Mouse (Mus musculus) adrenal gland, adult 2 months (tissue): ENCODE data around the gene Gpr162. TPM values are rescaled to one million over a fixed set of nuclear protein-coding genes. Genes with fewer than 3 reads are reported as not detected.

Experiments
- DNase-seq: peaks from one replicate; pipeline ENCODE4 v3.0.0; 2021
- polyA plus RNA-seq: library from polyadenylated mRNA; depleted of rRNA; stranded (reverse); fragments of >200 nt; gene quantifications from 2 replicates; pipeline ENCODE4 v1.2.3, GENCODE M21; 2012
- total RNA-seq, 2 experiments: library from RNA; stranded (reverse); gene quantifications; 2 replicates each; pipeline ENCODE4 v1.2.3; 2021

The Gpr162 gene
- total and polyA plus RNA-seq, 3 experiments: 1.1 to 2.5 (median 1.9) TPM

DNA sequence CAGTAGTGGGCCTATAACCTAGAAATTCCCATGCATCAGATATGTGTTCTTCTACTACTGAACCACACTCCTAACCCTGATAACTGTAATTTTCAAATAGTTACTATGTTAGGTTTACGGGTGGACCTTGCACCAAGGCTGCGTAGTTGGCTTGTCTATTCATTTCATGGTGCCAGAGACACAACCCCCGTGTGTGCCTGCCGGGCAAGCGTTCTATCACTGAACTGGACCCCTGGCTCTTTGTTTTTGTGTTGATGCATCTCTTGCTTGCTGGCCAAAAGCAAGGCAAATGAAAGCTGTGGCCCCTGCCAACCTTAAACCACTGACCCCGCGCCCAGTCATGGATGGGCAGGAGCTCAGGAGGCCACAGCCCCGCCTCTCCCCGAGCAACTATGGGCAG, 18.0 kb upstream of the Gpr162 start:
- DNase-seq: no peak

DNA sequence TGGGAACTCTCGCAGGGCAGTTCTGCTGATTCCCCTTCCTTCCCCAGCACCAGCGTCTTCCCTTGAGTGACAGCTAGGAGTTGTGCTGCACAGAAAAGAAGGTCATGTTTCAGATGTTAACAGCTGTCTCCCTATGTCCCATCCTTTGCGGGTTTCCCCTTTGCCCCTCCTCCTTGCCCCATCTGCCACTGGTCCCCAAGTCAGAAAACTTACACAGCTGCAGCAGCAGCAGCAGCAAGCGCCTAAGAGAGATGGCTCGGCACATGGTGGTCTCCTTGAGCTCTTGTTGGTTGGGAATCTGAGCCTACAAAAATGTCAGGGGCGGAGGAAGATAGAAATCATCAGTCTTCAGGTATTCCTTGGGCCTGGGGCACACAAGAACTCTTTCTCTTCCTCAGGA, 15.6 kb upstream of the Gpr162 start:
- no peak for DNase-seq

DNA sequence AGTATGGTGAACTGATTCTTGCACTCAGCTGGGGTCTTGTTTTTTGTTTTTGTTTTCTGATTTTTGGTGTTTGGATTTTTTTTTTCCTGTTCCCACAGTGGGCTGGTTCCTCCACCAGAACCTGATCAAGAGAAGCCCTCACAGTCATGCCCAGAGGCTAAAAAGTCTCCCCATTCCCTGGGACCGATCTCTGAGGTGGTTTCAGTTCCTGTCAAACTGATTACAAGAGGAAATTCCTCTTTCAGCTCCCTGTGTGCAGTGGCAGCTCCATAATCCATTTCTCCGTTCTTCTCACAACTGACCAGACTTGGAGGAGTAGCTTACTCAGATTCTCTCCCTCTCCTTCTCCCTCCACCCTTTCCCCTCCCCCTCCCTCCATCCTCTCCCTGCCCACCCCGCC, 10.6 kb upstream of the Gpr162 start:
- DNase-seq: no peak

DNA sequence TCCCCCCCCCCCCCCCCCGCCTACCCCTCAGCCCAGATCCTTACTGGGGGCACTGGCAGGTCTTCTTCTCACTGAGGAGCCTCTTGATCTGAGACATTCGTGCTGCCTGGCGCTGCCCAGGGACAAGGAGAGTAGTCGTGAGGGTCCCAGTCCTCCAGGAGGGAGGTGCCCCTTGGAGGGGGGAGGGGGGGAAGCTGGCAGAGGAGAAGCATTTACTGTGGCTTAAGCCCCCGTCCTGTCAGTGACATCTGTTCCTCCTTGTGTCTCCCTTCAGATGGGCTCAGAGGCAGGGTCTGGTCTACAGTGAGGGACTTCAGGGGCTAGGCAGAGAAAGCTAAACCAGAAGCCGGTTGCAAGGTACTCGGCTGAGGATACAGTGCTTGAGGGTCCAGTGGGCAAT, 2.8 kb upstream of the Gpr162 start:
- DNase-seq: no peak

DNA sequence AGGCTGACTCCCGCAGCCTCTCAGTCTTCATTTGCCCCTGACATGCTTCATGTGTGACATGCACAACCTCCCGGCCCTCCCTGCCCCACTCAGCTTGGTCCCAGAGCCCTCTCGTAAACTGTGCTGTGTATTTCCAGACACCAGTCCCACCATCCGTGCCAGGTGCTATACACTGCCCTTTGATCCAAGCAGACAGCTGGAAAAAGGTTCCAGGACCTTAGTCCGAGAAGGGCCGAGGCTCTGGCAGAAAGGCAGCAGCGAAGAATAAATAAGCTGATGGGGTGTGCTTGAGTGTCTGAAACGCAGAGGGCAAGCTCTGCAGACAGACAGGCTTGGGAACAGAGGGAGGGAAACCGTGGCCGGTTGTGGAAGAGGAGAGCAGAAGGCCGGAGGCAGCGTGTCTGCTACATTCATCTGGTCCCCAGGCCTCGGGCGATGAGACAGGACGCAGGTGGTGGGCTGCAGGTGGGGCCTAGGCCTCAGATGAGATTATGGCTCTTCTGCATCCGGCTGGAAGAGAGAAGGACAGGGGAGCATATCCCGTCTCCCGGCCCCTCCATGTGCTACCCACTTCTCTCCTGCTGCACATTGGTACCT, 2.1 kb upstream of the Gpr162 start:
- no peak for DNase-seq

DNA sequence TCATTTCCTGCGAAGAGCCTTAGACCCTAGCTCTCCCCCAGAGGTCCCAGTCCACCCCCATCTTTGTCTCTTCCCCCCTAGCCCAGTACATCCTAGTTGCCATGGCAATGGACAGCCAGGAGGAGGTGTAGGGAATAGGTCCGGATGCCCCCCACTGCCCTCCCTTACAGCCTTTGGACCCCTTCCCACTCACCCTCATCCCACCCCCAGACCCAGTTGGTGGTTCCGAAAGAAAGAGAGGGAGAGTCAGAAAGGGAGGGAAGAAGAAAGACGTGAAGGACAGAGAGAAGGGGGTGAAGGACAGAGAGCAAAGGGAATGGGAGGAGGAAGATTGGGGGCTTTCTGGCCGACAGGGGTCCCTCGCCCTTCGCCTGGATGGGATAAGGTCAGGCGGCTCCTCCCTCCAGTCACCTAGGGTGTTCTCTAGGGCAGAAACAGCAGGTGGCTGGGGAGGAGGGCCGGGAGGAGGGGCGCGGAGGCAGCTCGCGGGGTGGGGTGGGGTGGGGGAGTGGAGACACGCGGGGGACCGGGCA, 592 bp downstream of the Gpr162 start:
- DNase-seq: no peak

DNA sequence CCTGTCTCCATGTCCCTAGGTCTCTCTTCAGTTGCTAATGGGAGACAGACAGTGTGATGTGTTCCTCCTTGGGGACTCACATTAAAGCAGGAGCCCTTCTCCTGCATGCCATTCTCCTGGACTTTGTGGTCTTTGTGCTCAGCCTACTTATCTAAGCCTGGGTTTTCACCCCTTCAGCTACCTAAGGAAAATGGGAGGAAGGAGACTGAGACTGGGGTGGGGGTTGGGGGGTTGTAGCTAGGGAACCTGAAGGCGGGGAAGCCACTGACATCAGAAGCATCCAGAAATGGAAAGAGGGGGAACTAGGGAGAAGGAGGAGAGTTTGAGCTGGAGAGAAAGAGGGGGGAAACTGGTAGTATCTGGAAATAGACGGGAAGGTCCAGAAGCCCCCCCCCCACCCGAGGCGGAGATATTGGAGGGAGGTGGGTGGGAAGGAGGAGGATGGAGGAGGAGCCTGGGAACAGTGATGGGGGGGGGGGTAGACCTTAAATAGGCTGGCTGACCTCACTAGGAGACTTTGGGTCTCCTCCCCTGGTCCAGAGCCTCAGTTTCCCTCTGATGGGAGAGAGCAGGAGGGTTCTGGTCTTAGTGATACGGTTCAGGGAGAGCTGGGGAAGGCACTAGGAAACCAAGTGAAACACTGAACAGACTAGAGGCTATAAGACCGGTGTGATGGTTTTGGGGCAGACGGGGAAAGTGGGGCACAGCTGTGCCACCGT, 1.2 kb downstream of the Gpr162 start:
- no peak for DNase-seq

DNA sequence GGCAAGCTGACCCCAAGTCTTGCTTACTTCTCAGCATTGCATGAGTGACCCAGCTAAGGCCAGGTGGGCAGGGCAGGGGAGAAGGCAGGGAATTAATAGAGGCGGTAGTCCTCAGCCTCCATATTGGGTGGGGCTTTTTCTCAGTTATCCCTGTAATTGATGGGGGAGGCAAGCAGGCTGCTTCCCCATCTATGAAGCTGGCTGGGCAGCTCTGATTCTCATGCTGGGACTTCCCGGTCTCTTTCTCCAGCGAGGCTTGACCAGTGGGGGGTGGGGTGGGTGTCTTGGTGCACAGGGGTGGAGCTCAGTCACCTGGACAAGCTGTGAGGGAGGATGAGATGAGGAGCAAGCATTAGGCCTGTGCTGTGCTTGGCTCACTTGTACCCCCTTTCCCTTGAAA, 2.0 kb downstream of the Gpr162 start:
- DNase-seq: no peak

DNA sequence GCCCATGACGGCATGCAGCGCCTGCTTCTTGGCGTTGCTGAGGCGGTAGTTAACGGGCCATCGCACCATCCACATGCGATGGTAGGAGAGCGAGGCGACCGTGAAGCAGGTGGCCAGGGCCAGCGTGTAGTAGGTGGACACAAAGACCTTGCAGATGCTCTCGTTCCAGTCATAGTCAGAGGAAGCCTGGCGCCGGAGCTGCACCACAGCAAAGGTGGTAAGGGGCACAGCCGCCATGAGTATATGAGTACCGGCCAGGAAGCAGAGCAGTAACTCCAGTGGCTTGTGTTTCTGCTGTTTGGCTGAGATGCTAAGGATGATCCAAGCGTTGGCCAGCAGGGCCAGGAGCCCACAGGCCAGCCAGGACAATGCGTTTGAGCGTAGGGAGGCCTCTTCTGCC, 2.5 kb downstream of the Gpr162 start:
- DNase-seq: no peak

DNA sequence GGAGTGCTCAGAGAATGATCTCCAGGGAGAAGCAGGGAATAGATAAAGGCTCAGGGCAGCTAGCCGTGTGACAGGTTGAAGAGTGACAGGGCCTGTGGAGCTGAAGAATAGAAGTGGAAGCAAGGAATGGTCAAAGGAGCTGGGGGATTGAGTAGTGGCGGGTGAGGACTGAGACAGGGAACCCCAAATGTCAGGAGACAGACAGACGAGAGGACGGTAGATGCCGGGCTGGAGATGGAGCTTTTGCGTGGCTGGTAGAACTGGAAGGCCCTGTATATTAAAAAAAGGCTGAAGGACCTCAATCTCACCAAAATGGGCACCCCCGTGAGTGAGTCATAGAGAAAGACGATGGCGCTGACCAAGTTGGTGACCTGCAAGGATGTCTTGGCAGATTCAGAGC, 3.3 kb downstream of the Gpr162 start:
- no peak for DNase-seq

DNA sequence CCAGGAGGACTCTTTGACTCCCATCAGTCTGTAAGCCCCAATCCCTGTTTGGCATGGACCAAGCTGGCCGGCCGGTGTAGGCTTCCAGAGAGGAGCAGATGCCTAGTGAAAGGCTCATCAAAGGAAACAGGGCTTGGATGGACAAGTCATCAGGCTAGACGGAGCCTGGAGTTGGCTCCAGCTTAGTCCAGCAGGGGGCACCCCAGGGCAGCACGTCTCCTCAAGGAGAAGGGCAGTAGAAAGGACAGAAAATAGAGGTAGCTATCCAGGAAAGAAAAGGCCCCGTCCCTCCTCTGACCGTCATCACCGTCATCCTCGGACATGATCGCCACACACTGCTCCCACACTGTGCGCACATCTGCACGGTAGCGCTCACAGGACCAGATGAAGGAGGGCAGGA, 4.1 kb downstream of the Gpr162 start:
- peak; percentile 90 for DNase-seq

DNA sequence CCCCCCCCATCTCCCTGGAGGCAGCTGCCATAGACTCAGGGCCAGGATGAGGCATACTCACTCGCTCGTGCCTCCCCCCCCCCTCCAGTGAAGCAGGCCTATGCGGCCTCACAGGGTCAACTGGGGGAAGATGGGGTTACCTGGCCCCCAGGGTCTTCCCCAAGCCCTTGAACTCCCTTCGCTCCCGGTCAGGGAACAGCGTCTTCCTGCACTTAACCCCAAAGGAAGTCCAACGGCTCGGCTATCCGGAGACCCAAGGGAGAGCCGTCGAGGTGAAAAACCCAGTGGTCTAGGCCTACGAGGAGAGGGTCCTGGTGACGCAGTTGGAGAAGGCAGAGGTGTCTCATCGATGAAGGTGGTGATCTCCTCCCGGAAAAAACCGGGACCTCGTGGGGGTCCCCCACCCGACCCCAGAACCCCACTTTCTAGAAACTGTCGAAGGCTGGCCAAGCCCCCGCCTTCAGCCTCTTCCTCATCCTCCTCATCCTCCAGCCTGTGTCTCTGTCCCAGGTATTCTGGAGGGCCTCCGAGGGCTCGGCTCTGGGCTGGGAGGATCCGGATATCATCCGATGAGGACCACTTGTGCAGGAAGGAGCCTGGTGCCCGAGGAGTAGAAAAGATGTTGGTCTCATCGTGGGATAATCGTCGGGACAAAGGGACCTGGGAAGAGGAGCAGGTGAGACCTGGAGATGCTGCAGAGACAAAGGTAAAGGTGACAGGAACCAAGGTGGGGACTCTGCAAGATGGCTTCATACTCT, 5.0 kb downstream of the Gpr162 start:
- DNase-seq: no peak

DNA sequence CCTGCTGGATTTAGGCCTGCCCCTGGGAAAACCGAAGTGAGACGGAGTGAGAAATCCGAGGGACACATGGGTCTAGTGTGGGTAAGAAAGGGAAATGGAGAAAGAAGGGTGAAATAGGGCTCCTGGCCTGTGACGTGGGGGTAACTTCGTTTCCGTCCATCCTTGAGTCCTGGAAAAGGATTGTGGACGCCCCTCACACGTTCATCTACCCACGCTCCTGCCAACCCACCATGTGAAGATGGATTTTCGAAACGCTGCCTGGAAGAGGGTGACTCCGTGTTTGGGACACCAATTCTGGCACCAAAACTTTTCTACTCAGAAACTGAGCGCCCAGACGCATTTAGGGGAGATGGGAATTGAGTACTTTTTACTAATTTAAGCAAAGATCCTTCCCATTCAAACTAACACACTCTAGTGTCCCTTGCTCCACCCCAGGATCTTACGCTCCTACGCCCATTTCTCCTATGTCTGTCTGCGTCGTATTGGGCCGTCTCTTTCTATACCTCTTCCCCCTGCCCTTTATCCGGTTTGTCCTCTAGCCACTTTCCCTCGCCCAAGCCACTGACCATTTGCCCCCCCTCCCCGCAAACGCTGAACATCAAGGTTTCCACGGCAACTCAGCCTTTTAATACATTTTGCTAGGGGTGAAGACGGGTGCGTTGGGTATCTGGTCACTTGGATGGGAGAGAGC, 5.8 kb downstream of the Gpr162 start:
- no peak for DNase-seq

DNA sequence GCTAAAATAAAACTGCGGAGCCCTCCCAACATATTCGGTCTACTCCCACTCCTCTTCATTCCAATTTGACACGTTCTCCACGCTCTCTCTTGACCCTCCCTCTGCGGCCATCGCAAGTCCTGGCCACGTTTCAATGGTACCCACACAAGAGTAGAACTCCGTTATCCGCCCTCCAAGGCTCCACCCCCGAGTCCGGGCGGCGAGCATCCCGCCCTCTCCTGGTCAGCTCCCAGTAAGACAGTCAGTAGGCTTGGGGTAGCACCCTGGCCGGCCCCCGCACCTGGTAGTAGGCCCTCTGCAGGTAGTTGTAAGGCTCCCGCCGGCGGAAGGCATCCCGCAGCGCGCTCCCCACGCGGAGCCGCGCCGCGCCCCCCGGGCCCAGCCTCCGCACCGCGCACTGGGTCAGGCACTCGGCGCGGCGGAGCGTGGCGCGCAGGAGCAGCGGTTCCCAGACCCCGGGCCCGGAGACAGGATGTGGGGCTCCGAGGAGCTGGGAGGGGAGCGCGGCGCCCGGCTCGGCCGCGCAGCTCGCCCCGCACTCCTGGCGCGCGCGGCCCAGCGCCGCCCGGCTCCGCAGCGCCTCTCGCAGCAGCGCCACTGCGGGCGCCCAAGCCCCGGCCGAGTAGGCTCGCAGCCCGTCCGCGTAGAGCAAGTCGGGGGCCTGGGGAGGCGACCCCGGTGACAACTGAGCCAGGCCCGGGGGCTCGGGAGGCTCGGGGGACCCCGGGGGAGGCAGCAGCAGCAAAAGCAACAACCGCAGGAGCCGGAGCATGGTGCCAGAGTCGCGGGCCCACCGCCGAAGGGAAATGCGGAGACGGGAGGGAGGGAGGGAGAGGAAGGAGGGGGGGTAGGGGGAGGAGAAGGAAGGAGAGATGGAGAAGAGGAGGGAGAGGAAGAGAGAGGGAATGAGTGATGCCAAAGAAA, 6.6 kb downstream of the Gpr162 start, which contains the start of gene P3h3:
TSS of gene P3h3 (minus strand) at position 837 of the 924 bp plus-strand sequence.
- DNase-seq: peak; percentile 86

DNA sequence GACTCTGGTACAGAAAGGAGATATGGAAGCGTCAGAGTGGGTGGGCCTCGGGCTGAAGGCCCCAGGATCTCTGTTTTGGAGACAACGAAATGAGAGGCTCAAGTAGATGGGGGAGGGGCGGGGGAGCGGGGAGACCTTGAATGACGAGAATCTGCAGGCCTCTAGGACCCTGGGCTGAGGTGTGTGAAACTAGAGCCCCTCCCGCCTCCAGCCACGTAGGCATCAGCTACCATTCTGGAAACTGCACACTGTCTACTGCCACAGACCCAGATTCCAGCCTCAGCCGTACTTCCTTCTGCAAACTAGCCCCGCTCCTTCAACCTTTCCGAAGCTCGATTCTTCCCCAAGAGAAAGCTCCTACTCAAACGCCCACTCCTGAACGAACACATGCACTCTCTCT, 7.5 kb downstream of the Gpr162 start:
- no peak for DNase-seq

DNA sequence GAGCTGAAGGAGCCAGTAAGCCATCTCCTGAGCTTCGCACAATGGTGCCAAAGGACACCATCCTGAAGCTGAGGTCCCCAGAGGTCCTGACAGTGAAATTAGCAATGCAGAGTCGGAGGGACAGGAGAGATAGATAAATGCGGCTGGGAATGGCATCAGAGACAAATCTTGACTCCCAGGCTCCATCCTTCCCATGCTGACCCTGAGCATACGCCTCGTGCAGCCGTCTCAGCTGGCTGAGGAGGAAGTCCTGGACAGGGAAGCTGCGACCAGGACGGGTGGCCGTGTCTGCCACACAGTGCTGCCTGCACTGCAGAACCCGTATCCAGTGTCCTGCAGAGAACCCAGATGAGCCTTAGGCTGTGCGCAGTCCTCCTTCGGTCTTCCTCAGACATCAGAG, 9.1 kb downstream of the Gpr162 start:
- DNase-seq: no peak

DNA sequence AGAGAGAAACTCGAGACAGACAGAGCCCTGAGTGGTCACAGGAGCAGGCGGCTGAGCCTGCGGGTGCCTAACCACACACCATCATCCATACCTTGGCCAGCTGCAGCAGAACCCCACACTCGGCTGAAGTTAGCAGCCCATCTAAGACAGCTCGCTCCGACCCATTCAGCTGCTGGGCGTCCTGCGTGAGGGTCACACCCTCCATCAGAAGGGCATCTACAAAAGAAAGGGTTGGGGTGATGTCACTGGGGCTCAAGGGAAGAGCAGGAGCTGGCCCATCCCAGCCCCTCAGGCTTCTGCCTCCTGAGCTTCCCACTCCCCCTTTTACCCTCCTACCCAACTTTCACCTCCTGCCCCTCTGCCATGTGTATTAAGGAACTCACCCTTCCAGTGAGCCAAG, 13.2 kb downstream of the Gpr162 start:
- no peak for DNase-seq

DNA sequence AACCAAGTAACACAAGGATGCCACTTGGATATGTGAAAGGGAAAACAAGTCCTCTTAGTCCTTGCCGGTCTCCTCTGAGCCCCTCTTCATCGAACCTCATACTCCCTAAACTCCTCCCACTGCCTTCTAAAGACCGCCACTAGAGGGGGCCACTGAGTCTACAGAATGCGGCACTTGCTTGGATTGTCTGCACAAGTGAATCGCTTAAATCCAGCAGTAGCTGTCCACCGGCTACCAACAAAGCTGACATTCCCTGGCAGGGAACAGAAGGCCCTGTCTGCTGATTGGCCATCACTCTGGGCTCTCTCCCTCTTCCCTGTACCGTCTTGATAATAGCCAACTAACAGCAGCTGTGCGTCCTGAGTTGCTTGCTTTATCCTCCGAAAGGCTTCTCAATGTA, 16.5 kb downstream of the Gpr162 start:
- DNase-seq: peak; percentile 88

DNA sequence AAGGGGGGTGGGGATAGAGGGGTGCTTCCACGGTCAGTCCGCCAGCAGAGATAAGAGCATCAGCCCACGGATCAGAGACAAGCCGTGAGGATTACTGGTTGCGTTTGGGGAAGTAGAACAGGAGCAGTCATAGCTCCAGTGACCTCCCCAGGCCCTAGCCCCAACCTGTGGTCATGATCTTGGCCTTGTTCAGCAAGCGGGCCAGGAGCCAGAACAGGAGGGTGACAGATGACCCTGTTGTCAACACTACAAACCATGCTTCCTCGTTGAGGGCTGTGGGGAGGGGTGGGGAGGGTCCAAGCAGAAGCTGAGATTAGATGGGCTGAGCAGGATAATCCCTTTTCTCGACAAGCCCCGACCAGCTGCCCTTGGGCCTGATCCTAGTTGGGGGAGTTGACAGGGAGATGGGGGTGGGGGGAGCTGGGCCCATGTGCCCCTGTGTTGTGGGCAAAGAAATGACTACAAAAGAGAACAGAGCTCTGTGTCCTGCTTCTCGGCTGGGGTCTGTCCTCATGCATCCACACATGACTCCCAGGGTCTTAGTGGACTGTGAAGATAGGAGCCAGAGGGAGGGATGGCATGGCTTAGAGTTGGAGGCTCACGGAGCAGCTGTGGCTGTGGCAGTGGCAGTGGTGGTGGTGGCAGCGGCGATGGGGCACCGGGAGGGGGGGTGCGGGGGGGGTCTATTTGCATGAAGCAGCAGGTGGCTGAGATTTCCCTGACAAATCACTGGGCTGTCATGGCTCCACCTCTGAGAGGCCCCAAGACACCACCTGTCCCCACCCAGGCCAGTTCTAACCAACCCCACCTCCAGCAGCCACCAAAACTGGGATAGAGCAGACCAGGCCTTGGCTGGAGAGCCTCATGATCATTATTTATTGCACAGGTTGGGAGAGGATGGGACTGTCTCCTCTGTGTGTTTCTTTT, 23.3 kb downstream of the Gpr162 start, which contains the start of gene Gnb3:
TSS of gene Gnb3 (minus strand) at position 35 of the 927 bp plus-strand sequence.
- peak; percentile 36 for DNase-seq

DNA sequence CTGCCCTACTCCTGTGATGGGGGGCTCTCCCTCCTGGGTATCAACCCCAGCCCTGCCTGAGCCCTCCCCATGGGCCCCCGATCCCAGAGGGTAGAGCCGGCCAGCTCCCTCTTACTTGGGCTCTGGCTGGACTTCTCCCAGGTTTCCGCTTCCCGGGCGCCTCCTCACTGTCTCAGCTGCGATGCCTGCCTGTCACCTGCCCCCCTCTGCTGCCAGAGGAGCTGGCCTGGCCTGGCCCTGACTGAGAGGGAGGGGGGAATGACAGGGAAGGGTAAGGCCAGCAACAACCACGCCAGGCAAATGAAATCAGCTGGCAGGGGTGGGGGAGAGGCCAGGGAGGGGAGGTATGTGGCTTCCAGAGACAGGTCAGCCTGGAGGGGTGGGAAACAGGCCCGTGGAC, 24.0 kb downstream of the Gpr162 start:
- DNase-seq: peak; percentile 48
